Mouse (Mus musculus): ENCODE results near the gene Ppp3ca. TPM values are rescaled to one million over a fixed set of nuclear protein-coding genes. Genes with fewer than 3 reads are reported as not detected.

Gene Ppp3ca
- total RNA-seq, 2 experiments from 2014 or later: 316 to 328 TPM

DNA sequence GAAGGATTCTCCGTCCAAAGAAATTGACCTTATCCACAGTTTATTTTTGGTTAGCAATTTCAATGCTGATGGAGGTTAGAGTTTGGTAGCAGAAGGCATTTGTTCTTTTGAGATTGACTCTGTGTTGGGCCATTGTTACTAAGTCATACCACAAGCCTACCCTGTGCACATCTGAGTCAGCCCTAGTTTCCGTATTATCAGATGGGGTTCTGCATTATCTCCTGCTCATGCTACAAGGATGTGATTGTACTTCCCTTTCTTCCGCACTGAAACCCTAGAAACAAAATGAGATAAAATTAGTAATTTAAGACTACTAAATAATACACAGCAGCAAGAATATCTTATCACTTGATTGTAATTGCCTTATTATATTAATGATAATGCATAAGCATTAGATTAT, 129.0 kb downstream of the Ppp3ca start:
- no peak for DNase-seq
- intact Hi-C loops (cut with DNase I): no loop called here

DNA sequence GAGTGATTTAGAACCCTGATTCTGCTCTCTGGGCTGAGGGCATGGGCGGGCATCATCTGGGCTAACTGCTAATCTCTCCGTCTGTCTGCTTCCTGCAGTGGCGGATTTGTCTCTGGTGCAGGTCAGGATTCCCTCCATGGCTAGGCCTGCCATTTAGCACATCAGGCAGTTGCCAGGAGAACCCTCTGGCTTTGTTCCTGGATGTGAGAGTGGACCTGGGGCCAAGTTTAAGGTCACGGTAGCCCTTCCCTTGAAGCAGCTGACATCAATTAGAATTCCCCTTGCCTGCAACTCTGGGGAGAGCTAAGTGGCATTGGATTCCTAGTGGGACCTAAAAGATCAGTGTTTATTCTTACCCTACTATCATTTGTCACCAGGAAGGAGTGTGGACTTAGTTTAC, 132.7 kb downstream of the Ppp3ca start:
- peak; percentile 31 for DNase-seq
- intact Hi-C loops (cut with DNase I): no loop called here

DNA sequence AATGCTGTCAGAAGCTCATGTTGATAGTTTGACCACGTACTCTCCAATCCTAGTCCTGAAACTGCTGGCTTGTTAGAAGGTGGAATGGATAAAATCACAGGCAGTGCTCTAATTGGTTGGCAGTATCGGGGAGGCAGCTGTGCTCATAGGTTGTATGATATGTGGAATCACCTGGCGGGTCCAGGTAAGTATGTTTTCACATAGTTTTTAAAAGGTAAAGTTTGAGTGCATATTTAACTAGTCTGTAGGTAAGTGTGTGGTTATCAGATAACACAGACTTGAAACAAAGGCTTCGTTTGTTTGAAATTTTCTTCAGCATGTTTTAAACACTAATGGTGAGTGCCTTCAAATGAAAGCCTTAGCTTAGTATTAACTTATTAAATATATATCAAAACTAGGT, 136.0 kb downstream of the Ppp3ca start:
- intact Hi-C loops (cut with DNase I): no loop called here
- DNase-seq: no peak

DNA sequence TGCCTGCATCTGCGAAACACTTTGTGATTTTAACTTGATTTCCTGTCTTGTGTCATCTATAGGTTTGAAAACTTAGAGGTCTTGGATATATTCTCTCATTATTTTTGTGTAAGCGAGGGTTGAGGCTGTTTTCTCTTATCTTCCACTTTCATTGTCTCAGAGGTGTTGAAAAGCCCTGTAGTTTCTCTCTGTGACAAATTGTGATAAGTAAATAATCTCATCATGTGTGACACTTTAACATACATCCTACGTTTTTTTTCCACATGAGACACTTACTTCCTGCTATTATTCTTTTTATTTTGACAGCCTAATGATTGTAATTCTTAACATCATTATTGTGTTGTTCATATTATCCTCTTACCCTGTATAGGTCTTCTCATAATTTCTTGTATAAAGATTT, 140.3 kb downstream of the Ppp3ca start:
- no peak for DNase-seq
- intact Hi-C loops (cut with DNase I): no loop called here

DNA sequence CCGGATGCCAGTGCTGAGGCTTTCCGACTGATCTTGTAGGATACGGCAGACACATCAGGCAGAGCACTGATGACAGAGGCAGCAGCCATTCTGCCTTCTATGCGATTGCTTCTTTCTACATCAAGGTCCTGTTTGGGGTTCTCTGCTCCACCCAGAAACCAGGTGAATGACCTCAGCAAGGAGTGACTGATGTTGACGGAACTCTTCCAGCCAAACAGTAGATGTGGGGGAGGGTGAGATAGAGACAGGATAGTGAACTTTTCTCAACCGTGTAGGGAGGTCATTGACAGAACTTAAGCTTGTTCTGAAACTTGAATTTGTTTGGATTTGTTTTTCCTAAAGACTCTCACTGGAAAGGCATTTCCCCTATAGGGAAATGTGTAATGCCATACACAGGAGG, 142.2 kb downstream of the Ppp3ca start:
- intact Hi-C loops (cut with DNase I): no loop called here
- no peak for DNase-seq

DNA sequence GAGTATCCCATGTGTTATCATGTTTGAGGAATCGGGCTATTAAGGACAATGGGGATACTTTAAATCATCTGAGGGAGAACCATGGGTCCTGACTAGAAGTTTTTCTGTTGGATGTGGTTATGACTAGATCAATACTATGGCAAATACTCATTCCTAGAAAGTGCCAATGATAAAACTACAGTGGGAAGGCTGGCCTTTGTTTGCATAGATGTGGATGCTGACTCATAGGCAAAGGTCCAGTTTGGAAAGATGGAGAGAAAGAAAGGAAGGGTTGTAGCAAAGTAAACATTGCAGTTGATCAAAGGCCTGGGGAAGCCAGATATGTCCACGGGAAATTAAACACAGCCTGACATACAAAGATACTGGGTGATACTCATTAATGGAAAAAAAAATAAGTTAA, 142.9 kb downstream of the Ppp3ca start:
- no peak for DNase-seq
- intact Hi-C loops (cut with DNase I): no loop called here

DNA sequence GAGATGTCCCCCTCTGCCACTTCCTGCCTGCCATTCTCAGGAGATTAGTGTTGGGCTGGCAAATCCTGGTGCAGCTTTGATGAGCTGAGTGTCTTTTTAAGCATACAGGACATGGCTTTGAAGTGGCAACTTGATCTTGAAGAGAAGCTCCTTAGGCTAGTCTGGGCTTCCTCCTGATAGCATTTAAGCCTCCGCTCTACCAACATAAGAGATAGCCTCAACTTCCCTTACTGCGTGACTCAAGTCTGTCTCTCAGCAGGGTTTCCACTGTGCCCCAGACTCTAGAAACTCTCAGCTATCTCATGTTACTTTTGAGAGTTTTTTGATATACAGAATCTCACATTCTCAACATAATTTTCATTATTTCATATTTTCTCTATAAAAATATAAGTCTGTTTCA, 144.0 kb downstream of the Ppp3ca start:
- DNase-seq: no peak
- intact Hi-C loops (cut with DNase I): no loop called here

DNA sequence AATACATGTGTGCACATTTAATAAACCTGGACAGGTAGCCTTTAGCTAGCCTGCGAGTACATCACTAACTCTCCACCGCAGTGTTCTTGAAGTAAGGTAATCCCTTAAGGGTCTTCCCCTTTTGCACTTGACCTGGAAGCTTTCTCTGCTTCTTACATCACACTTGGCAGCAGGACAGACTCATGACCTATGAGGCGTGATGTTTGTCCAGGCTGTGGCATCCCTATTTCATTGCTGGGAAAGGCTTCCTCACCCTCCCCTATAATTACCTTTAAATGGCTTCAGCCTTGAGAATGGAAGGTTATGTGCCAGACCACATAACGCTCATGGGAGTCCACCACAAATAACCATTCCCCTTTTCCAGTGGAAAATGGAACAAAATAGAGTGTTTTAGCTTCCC, 145.0 kb downstream of the Ppp3ca start:
- DNase-seq: no peak
- intact Hi-C loops (cut with DNase I): no loop called here

DNA sequence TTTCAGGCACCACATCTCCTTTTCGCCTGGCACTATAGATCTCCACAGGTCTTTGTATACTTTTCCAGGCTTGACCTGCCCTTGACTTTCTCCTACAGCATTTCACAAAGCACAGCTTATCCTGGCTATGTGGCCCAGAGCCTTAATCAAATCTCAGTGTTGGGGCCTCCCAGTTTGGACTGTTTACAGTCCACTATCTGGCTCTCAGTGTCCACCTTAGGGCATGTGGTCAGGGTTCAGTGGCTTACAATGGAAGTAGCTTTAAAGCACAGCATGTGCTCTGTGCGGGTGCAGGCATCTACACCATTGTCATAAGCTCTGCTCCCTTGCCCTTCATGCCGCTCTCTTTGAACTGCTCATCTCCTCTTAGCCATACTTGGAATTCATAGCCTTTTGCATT, 146.4 kb downstream of the Ppp3ca start:
- intact Hi-C loops (cut with DNase I): no loop called here
- no peak for DNase-seq

DNA sequence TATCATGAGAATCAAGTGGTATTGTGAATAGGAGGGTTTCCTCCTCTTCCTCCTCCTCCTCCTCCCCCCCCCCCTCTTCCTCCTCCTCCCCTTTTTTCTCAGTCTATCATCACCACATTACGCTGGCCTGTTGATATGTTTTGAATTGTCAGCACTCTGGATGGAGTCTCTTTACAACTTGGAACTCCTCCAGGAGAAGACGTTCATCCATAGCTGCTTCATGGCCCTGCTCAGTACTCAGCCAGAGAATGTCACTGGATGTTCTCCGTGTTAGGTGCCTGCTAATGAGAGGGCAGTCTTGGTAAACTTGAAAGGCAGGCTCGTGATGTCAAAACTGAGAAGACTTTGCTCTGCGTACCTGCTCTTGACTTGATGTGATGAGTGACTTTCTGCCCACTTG, 149.1 kb downstream of the Ppp3ca start:
- intact Hi-C loops (cut with DNase I): no loop called here
- no peak for DNase-seq

DNA sequence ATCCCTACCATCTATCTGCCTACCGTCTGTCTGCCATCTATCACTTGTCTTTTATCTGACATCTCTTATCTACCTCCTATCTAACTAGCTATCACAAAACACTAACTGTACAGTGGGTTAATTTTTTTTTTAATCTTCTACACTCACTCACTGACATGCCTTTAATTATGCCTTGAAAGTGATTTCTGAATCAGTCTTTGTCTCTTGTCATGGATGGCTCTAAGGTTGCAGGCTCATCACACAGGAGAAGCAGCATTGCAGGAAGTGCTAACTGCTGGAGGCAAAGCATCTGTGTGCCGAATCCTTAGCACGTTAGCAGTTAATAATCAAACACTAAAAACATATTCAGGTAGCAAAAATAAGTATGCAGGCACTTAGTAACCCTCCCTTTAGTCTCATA, 151.1 kb downstream of the Ppp3ca start:
- intact Hi-C loops (cut with DNase I): no loop called here
- no peak for DNase-seq

DNA sequence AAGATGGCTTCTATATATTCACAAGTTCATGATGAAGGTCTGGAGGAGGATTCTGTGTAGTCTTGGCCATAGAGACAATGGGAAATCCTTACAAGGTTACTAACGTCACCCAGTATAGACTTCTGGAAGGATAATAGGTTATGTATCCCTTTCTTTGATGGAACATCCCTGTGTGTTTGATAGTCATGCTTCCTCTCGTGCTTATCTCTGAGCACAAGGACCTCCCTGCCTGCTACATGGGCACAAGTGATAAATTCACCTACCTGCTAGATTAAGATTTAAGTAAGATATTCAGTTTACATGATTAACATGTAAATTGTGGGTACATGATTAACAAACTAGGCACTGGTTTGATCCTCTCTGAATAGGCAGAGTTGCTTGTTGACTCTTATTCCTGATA, 152.1 kb downstream of the Ppp3ca start:
- no peak for DNase-seq
- intact Hi-C loops (cut with DNase I): no loop called here

DNA sequence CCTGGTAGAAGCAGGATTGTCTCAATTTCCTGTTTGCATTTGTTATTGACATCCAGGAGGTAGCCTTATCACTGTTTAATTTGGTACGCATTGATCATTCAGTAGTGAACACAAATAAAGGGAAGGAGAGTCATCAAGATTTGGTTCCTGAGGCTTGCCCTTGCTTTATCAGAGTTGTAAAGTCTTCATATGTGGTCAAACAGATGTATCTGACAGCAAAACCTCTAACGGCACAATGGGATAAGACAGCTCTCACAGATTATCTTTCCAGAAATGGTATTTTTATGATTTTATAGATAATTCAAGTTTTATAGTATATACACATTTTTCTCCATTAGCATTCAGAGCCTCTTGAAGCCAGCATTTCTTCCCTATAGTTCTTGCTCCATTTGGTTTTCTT, 152.5 kb downstream of the Ppp3ca start:
- no peak for DNase-seq
- intact Hi-C loops (cut with DNase I): no loop called here

DNA sequence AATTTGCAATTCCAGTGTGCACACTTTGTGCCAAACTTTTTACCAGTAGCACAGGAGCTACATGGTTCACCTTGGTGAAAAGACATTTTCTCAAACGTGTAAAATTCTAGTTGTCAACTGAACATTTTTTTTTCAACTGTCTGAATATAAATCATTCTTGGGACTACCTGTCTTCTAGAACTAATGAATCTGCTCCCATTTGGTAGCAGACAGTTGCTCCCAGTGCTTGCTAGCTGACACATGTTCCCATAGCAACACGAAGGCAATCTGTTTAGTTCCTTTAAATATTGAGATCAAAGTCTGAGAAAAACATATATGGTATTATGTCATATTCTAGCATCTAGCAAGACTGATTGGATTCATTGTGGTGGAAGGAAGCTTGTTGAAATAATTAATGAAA, 158.5 kb downstream of the Ppp3ca start:
- no peak for DNase-seq
- intact Hi-C loops (cut with DNase I): no loop called here

DNA sequence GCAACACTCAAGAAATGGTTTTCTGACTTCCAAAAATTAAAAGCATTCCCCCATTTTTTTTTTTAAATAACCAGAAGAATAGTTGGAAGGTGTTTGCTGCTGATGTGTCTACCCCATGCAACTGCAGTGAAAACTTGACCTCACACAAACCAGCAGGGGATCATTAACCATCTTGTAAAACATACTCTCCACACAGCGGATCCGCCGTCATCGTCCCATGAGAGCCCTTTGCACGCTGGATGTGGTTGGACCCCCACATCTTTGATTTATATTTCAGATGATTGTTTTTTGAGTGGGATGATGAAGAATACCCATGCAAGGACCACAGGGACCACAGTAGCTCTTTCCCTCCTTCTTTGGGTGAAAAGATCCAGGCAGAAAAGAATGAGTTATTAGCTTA, 159.2 kb downstream of the Ppp3ca start:
- intact Hi-C loops (cut with DNase I): no loop called here

DNA sequence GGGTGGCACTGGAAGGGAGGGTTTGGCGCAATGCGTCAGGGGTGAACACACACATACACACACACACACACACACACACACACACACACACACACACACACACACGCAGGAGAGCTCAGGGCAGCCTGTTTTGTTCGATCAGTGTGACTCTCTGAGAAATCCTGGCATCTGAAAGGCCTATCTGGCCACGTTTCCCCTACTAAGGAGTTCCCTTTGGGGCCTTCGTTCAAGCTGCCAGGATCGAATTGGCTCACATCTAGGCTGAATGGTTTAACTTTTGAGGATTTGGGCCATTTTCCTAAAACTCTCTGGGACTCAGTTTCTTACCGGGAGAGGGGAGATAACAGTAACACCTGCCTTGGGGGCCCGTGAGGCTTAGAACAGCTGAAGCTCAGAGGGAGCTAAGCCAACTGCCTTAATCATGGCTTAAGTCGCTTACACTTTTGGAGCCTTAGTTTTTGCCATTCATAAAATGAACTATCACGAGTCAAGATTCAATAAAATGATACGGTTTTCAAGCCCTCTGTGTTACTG, 160.8 kb downstream of the Ppp3ca start:
- intact Hi-C loops (cut with DNase I): no loop called here
- peak; percentile 40 for DNase-seq

More for the DNA sequence above, 159.2 kb downstream of the Ppp3ca start:
- no peak for DNase-seq

DNA sequence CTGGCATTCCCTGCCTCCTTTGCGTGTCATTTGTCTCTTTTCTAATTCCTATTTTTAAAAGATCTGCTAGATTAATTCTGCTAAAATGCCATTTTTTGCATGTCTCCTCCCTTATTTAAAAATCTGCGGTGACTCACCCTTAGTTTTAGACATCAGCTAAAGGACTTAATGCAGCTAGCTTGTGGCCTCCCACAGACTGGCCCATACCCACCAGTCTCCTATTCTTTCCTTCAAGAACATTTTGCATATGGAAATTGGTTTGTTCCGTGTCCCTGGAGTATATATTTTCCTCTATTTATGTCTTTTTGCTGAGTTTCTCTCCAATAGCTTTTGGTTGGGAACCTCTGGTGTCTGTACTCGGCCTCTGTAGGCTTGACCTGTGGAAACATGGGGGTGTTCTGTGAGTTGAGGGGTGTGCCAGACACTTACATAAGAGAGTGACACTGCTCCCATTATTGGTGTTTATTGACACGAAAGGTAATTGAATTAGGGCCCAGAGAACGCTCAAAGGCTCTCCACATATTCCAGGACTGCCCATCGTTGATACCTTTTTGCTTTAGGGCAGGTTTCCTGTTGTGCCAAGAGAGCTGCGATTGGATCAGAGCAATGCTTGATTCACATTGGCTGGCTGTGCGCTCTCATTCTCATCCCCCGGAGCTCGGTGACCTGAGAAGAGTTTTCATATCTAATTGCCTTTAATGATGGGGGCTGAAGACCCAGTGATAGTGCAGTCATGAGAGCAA, 163.2 kb downstream of the Ppp3ca start:
- DNase-seq: no peak
- intact Hi-C loops (cut with DNase I): no loop called here

DNA sequence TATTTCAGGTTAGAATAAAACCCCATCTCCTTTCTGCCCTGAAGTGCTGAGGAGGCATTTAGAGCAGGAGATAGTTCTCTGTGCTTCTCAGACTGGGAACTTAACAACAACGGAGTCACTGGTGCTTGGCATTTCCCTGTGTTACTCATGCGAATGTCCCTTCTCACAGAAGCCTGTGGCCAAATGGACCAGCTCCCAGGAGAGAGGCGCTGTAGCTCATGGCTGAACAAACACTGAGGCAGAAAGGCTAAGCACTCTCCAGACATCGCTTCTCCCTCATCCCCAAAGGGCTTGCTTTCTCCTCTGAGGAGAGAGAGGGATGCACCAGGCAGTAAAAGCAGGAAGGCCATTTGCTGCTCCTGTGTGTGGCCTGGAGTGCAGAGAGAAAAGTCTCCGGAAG, 164.0 kb downstream of the Ppp3ca start:
- intact Hi-C loops (cut with DNase I): no loop called here
- DNase-seq: peak; percentile 58

DNA sequence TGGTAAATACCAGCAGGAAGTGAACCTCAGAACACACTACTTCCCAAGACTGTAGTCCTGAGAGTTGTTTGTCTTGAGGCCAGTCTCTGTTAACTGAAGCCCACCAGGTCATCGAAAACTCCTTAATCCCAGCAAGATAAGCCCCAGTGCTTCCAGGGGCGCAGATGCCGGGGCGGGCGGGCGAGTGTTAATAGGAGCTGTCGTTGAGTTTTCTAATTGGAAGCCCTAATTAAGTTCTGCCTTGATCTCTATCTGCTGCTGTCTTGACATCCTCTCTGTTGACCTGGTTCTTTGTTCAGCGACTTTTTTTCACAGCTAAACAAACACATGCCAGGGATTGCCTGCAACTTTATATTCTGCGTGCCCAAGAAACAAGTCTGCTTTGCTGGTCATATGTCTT, 165.9 kb downstream of the Ppp3ca start:
- intact Hi-C loops (cut with DNase I): loop anchor here (5.0 kb wide), 1 partner anchor 164 kb away; the partner anchor contains the start of gene Ppp3ca
- DNase-seq: peak; percentile 18

DNA sequence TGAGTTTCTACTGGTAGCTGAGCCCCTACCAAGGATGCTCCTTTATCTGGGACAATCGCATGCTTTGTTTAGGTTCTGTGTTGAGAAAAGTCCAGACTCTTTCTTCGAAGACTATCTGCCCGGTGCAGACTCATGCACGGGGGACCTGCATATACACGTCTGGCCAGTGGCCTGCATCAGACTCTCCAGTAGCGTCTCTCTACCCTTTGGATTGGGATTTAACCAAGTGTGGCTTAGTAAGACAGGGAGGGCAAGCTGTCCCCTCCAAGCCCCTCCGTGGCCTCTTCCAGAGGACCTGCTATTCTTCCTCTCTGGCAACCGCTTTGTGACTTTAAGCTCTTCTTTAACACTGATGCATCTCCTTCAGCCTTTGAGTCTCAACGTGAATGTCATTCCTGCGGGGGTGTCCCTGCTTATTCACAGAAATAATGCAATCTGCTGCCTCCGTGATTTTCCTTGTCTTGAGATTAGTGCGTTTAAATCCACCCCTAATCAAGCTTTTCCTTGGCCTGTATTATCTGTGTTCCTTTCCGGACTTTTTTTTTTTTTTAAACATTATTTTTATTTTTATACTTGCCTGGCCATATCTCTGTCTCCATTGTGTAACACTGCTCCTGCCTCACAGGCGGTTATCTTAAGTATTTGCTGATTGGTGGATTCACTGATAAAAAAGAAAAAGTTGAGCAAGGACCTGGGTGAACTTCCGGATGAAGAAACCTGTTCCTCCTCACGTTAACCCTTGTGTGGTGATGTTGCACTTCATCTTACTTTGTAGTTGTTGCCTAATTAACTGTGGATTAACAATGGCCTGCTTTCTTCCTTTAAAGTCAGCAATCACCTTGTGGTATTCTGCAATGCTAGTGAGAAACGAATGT, 166.6 kb downstream of the Ppp3ca start:
- no peak for DNase-seq

DNA sequence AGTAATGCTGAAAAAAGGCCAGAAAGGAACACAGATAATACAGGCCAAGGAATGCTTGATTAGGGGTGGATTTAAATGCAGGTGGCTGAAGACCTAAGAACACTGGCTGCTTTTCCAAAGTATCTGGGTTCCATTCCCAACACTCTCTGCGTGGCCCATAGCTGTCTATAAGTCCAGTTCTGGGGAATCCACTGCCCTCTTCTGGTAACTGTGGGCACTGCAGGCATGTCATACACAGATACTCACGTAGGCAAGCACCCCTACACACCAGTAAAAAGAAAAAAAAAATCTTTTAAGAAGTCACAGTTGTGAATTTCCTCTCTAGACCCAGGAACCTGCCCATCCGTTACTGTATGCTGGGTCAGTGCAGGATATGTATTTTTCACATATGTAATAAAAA, 167.7 kb downstream of the Ppp3ca start:
- intact Hi-C loops (cut with DNase I): loop anchor here (5.0 kb wide), 1 partner anchor 165 kb away; the partner anchor contains the start of gene Ppp3ca
- DNase-seq: peak; percentile 60

More for the DNA sequence above, 166.6 kb downstream of the Ppp3ca start:
- intact Hi-C loops (cut with DNase I): loop anchor here (5.0 kb wide), 1 partner anchor 164 kb away; the partner anchor contains the start of gene Ppp3ca

DNA sequence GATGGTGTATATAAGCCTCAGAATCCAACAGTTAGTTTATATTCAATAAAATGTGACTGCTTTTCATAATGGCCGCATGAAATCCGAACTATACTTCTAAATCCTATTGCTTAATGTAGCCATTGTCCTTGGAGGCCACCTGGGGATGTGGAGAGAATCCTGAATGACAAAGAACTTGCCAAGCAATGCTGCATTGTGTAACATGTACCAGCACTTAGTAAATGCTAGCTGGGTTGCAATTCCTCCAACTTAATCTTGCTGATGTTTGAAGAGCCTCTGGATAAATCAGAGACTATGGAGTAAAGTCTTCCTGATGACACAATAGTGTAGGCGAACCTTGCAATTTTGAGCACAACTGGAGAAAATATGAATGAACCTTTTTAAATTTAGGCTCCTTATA, 171.4 kb downstream of the Ppp3ca start:
- DNase-seq: no peak
- intact Hi-C loops (cut with DNase I): no loop called here
